Mouse (Mus musculus): Measurements from ENCODE around the gene Pelo. TPM values are rescaled to one million over a fixed set of nuclear protein-coding genes. Genes with fewer than 3 reads are reported as not detected.

Gene Pelo
- polyA plus RNA-seq, 1 experiment from 2014 or later, result 5.6 TPM

Other genes starting within 250 kb of the Pelo start
- 2.0 and 2.7 TPM in 2 replicates for gene Itga2, start 158.1 kb downstream of the Pelo start, polyA plus RNA-seq (2014; fragmentation: Nextera tagmentation; extraction: Ambion mirVana)
- gene Gm49395, start 11.7 kb upstream of the Pelo start, polyA plus RNA-seq (2014; fragmentation: Nextera tagmentation; extraction: Ambion mirVana), result 4.0 and 4.9 TPM in 2 replicates
- 5.8 and 6.6 TPM in 2 replicates for gene Itga1, start 11.8 kb upstream of the Pelo start, polyA plus RNA-seq (2014; fragmentation: Nextera tagmentation; extraction: Ambion mirVana)